Mouse (Mus musculus) gonadal fat pad, adult 2 months (tissue): ENCODE results near the gene Gpm6a. TPM values are rescaled to one million over a fixed set of nuclear protein-coding genes. Genes with fewer than 3 reads are reported as not detected.
"Not testable (repeated sequence)": the region's sequence is repeated elsewhere in the genome, so short reads cannot be mapped to it uniquely, and the experiment has no call there.

Experiments
- DNase-seq: peaks from one replicate; pipeline ENCODE4 v3.0.0-alpha.2; 2012; ENCODE audit warnings: low read depth
- polyA plus RNA-seq: library from polyadenylated mRNA; depleted of rRNA; stranded (reverse); fragments of >200 nt; gene quantifications from 2 replicates; pipeline ENCODE4 v1.2.3, GENCODE M21; 2012; rRNA removed

Gene Gpm6a
- polyA plus RNA-seq, 1 experiment: 3.6 TPM

GRCm38 (mm10) chr8:55012228-55012627 lies 57.6 kb downstream of the Gpm6a start:
- no peak for DNase-seq

- DNase-seq: no peak
Measured at GRCm38 (mm10) chr8:55017071-55017470, 62.4 kb downstream of the Gpm6a start.

- DNase-seq: no peak
Measured at GRCm38 (mm10) chr8:55025851-55026660, 71.4 kb downstream of the Gpm6a start.

DNA sequence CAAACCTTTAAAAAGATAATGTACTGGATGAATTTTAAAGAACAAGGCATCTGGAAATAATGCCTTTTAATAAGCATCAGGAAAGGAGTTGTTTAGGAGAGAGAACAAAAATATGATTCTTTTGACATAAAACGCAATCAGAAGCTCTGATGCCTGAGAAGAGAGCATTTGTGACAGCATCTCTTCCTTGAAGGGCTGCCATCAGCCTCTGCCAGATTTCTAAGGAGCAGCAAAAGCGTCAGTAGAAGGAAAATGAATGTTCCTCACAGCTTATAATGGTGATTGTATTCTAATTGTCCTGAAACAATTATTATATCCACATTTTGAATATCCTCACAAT lies 72.0 kb downstream of the Gpm6a start:
- no peak for DNase-seq

GRCm38 (mm10) chr8:55028371-55028770 lies 73.7 kb downstream of the Gpm6a start:
- DNase-seq: no peak

- no peak for DNase-seq
Measured at GRCm38 (mm10) chr8:55031099-55031498, 76.5 kb downstream of the Gpm6a start.

- no peak for DNase-seq
Measured at GRCm38 (mm10) chr8:55034309-55034708, 79.7 kb downstream of the Gpm6a start.

GRCm38 (mm10) chr8:55035416-55035815 lies 80.8 kb downstream of the Gpm6a start:
- DNase-seq: no peak

GRCm38 (mm10) chr8:55042955-55043354 lies 88.3 kb downstream of the Gpm6a start:
- no peak for DNase-seq

GRCm38 (mm10) chr8:55048396-55048795 lies 93.8 kb downstream of the Gpm6a start:
- DNase-seq: no peak

DNA sequence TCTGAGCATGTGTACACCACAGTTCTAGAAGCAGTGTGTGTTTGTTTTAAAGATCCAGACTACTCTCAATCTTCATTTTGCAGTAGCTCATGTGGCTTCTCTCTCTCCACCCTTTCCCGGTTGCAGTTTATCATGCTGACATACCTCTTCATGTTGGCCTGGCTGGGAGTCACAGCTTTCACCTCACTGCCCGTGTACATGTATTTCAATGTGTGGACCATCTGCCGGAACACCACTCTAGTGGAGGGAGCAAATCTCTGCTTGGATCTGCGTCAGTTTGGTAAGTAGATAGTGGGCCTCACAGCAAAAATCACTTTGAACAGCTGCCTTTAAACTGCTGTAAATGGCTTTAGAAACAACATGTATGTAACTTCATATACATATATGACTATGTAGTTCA lies 95.3 kb downstream of the Gpm6a start:
- DNase-seq: no peak

DNA sequence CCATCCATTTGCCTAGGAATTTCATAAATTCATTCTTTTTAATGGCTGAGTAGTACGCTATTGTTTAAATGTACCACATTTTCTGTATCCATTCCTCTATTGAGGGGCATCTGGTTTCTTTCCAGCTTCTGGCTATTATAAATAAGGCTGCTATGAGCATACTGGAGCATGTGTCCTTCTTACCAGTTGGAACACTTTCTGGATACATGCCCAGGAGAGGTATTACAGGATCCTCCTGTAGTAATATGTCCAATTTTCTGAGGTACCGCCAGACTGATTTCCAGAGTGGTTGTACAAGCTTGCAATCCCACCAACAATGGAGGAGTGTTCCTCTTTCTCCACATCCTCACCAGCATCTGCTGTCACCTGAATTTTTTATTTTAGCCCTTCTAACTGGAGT lies 114.2 kb downstream of the Gpm6a start:
- not testable (repeated sequence) for DNase-seq

GRCm38 (mm10) chr8:55073481-55073880 lies 118.8 kb downstream of the Gpm6a start:
- DNase-seq: no peak

DNA sequence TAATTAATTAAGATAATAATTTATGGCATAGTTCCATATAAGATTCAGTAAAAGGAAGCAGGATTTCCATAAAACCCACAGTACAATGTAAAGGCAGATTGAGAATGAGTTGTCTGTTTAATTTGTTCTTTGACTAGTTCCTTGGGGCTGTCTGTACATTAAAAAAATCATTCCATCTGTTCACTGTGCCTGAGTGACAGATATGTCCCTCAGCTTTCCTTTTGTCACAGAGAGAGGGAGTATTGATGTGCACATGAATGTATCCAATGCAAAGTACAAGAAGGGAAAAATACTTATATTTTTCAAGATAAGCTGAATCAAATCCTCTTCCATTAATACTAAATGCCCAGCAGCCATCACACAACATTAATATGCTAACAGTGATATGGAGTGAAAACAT lies 147.6 kb downstream of the Gpm6a start:
- DNase-seq: no peak

DNA sequence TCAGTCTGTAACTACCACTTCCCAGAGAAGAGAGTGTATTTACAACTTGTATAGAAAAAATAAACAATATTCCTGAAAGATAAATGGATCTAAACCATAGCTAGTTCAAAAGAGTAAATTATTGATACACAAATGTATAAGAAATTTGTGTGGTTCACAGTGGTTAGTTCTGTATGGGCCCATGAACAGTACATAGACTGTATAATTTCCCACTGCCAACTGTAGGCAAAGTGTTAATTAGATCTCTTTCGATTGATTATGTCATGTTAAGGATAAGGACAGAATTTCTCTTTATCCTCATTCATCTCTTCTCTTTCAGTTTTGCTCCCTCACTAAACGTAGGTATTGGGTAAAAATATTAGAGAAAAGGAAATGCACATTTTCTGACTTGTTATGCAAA lies 148.4 kb downstream of the Gpm6a start:
- no peak for DNase-seq

DNA sequence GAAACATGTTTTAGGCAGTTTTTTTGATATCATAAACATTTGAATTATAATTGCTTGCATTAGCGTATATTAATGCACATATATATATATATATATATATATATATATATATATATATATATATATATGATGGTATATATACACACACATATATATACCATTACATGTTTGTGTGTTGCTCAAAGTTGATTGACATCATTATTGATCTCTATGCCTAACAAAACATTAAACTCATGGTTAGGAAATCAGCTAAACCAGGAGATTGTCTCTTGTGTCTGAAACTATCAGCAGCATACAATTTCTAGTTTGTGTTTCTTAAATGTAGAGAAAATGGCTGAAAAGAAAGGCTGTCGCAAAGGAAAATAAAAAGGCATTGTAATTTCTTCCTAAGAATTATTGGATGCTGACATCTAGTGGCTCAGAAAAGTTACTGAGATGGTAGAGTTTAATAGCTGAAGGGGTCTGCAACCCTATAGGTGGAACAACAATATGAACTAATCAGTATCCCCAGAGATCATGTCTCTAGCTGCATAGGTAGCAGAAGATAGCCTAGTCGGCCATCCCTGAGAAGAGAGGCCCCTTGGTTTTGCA lies 149.3 kb downstream of the Gpm6a start:
- no peak for DNase-seq

Other genes starting within 250 kb of the Gpm6a start
- gene Wdr17, start 67.7 kb upstream of the Gpm6a start, polyA plus RNA-seq: 0.32 TPM in 1 of 2 replicates, not detected in the other